Mouse (Mus musculus) kidney, adult 18-20 months (tissue): ENCODE measurements around the gene Mgat4e.

ENCODE experiments used
- DNase-seq: peaks from one replicate; pipeline ENCODE4 v3.0.0; 2021

The Mgat4e gene

DNA sequence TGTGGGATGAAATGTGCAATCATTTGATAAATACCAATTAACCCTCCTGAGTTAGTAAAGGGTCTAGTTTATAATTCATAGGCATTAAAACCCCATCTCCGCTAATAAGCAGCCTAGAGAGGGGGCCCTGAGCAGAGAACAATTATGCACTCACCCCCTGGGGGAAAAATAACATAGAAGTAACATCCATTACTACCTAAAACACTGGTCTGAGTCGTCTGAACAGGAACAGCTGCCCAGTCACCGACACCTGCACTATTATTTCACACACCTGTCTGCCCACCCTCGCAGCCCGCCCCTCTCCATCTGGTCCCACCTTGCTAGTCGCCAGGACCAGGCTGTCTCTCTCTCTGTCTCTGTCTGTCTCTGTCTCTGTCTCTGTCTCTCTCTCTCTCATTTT is 36.9 kb downstream of the Mgat4e start:
- DNase-seq: no peak

DNA sequence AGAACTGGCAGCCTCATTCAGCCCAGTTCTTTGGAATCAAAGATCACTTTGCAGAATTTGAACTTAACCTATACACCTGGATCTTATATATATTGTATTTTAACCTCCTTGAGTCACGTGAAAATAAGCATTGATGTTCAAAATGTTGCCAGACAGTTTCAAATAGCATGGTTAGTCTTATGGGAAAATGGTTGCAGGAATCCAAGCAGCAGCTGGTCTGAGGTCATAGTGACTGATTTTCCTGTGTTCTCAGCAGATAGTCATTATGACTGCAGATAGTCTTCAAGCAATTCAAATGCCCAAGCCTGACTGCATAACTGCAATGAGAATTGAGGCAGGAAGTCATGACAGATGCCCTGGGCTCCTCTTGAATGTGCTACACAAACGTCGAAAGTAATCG is 37.3 kb downstream of the Mgat4e start:
- no peak for DNase-seq

DNA sequence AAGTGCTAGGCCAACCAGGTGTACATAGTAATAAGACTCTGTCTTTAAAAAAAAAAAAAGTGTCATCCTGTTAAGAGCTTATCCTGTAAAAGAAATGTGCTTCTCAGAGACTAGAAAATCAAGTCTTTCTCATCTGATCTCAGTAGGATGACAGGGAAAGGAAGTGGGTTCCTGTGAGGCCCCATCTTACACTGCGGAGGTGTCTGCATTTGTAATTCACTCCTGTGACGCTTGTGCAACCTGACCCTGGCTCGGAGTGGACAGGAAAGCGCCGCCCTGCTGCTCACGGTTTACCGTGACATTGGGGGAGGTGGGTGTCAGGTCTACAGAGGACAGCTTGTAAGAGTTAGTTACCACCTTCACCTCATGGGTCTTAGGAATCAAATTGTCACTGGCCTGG is 39.5 kb downstream of the Mgat4e start:
- DNase-seq: no peak

DNA sequence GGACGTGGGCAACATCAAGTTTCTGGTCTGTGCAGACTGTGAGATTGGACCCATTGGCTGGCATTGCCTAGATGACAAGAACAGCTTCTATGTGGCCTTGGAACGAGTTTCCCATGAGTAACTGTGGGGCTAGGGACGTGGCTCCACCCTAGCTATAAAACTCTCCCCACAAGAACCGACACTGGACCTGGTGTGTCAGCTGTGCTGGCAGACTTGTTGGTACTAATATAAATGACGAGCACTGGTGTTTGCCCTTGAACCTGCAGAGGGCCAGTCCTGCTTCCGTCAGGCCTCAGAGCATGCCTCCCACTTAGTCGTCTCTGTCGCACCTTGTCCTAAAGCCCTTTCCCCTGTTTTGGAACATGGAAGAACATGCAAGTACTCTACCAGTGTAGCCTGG is 43.3 kb downstream of the Mgat4e start:
- no peak for DNase-seq

DNA sequence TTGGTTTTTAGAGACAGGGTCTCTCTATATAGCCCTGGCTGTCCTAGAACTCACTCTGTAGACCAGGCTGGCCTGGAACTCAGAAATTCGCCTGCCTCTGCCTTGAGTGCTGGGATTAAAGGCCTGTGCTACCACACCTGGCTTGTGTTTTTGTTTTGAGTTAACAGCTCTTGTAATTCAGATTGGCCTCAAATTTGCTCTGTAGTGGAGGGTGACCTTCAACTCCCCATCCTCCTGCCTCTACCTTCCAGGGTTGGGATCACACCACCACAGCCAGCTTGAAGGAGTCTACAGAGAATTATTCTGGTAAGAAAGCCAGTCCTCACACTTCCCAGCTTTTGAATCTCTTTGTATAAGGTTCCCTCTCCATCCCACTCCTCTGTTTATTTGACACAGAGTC is 48.6 kb downstream of the Mgat4e start:
- DNase-seq: no peak

DNA sequence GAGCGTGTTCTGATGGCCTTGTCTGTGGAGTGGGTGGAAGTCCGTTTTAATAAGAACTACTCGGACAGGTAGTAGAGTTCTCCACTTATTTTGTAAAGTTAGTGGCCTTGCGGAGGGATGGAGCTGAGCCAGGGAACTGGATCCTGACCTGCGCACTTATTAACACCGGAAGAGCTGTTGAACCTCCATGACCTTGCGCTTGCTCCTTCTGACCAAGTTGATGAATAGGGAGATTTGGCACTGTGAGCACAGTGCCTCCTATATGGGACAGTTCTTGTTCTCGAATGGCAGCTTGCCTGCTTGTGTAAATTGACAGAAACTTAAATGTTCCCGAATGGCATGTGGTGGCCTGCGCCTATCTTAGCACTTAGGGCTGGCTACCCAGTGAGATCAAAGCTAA is 53.5 kb downstream of the Mgat4e start:
- peak; percentile 40 for DNase-seq

DNA sequence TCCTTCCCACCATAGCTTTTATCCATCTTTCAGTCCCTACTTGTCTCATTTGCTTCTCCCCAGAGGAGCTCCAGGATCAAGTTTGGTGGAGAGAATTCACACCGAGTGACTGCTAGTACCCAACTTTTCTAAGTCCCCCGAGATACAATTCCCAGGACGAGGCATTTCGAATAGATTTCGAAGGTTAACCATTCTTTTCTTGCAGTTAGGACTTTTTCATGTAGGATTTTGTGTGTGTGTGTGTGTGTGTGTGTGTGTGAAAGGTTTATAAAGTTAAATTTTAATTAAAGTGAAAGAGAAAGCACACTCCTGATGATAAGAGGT is 54.3 kb downstream of the Mgat4e start:
- no peak for DNase-seq

DNA sequence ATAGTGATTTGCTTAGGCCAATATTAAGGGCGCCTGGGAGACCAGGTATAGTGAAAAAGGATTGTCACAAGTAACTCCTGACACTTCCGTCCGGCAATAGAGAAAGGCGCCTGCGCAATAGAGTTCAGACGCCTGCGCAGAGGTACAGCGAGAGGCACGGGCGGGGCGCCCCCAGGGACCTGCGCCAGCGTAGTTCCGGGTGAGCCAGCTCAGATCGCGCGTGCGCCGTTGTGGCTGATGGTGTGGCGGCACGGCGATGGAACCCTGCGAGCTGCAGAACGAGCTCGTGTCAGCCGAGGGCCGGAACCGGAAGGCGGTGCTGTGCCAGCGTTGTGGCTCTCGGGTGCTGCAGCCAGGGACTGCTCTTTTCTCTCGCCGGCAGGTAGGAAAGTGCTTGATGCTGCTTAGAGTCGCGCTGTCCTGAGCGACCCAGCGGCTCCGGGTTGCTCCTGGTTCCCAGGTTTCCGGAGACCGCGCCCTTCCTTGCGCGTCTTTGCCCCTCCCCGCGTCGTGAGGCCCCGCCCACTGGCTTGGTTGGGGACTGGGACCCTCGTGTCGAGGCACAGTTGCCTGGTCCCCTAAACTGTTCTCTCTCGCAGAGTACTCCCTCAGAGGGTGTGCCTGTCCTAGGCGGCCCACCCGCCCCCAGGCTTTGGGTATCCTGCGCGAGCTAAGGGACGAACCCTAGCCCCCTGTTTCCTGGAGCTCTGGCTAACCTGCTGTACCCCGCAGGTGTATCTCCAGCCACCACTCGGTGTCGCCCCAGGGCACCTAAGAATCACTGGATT is 54.9 kb downstream of the Mgat4e start, which contains the start of gene Rabif:
Rabif (plus strand) TSS at position 221 of the 788 bp plus-strand sequence.
- DNase-seq: peak; percentile 99

DNA sequence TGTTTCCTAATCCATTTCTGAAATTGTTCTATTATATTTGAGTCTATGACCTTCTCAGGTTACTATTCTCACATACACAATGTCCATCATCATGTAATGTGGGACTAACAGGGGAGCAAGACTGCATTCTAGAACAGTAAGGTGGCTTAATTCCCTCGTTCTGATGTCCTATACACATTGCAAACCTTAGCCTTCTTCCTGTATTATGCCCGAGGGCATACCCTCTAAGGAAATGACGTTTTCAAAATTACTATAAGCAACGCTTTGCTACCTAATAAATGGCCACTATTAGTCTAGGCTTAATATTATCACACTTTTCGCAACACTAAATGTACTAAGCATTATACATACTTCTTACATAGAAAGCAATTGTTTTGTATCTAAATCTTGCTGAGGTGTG is 55.5 kb downstream of the Mgat4e start:
- no peak for DNase-seq

DNA sequence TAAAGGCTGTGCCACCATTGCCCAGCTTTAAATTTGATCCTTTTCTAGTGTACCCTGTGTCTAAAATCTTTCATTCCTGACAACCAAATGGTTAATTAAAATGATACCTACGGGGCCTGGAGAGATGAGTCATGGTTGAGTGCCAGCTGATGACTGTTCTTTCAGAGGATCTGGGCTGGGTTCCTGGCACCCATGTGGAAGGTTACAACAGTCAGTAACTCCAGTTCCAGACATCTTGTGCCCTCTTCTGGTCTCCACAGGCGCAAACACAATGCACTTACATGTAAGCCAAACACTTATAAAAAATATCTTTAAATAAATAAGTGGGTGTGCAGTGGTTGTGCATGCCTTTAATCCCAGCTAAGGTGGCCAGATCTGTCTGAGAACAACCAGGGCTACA is 56.0 kb downstream of the Mgat4e start:
- no peak for DNase-seq

DNA sequence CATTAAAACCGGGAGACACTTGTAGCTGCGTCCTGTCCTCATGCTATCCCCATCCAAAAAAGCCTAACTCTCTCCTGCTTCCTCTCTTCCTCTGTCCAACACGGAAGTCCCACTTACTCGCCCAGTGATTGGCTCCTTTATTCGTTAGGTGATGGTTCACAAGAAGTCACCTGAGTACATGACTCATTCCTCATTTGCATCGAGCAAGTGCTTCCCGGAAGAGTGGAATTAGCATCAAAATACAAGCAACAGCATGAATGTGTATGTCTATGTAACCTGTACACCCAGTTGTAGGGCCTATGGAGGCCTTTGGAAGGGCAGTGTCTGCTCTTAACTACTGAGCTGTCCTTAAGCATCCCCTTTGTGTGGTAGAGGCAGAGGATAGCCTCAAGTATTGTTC is 57.2 kb downstream of the Mgat4e start:
- DNase-seq: no peak
